Mouse (Mus musculus): ENCODE results near the gene C2. TPM values are rescaled to one million over a fixed set of nuclear protein-coding genes. Genes with fewer than 3 reads are reported as not detected.

Gene C2
- polyA plus RNA-seq, 1 experiment, result 0.49 TPM

- no peak for TF ChIP-seq GATA1 (IDR thresholded peaks at IDR 0.05; ENCODE audit: low read length)
Measured at GRCm38 (mm10) chr17:34860514-34860913, 37.6 kb downstream of the C2 start.

DNA sequence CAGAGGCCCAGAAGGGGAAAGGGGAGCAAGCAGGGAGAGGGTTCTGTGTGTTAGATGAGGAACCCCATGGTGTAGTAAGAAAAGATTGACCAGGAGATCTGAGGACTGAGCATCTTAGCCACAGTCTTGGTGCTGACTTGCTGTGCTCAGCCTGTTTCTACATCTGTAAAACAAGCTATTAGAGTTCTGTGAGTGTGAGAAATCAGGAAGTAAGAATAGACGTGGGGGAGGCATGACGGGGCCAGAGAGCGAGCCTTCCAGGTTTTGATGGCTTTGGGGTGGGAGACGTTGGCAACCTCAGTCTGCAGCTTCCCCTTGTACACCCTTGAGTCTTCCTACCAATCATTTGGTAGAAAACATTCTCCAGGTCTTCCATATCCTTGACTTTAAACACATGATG lies 39.4 kb downstream of the C2 start:
- TF ChIP-seq GATA1 (IDR thresholded peaks at IDR 0.05; ENCODE audit: low read length), result no peak

- no peak for TF ChIP-seq GATA1 (IDR thresholded peaks at IDR 0.05; ENCODE audit: low read length)
Measured at GRCm38 (mm10) chr17:34855825-34856224, 42.2 kb downstream of the C2 start.

DNA sequence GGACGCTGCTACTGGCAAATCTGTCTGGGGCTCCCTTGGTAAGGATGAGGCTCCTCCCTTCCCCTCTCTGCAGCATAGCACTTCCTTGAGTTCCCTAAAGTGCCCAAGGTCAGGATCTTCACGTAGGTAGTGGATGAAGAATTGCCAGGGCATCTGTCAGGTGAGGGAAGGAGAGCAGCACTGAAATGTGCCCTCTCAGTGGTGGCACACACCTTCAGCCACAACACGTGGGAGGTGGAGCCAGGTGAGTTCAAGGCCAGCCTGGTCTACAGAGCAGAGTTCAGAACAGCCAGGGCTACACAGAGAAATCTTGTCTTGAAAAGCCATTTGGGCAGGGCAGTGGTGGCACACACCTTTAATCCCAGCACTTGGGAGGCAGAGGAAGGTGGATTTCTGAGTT lies 43.3 kb downstream of the C2 start:
- no peak for TF ChIP-seq GATA1 (IDR thresholded peaks at IDR 0.05; ENCODE audit: low read length)

DNA sequence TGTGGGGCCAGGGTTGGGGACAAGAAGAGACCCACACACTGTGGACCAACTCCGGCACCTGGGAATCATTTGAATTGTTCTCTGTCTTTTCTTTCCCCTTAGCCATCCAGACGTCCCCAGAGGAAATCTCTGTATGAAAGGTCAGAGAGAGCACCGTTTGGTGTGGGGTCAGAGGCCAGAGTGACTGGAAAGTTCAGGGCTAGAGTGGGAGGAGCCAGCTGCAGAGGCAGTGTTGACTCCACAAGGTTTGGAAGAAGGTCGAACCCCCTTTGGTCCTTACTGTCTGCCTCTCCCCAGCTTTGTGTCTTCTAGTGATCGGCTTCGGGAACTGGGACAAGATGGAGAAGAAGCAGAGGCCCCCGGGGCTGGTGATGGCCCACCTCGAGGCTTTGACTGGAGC lies 44.6 kb downstream of the C2 start:
- no peak for TF ChIP-seq GATA1 (IDR thresholded peaks at IDR 0.05; ENCODE audit: low read length)

GRCm38 (mm10) chr17:34850517-34851125 lies 47.4 kb downstream of the C2 start:
- no peak for TF ChIP-seq GATA1 (IDR thresholded peaks at IDR 0.05; ENCODE audit: low read length)

DNA sequence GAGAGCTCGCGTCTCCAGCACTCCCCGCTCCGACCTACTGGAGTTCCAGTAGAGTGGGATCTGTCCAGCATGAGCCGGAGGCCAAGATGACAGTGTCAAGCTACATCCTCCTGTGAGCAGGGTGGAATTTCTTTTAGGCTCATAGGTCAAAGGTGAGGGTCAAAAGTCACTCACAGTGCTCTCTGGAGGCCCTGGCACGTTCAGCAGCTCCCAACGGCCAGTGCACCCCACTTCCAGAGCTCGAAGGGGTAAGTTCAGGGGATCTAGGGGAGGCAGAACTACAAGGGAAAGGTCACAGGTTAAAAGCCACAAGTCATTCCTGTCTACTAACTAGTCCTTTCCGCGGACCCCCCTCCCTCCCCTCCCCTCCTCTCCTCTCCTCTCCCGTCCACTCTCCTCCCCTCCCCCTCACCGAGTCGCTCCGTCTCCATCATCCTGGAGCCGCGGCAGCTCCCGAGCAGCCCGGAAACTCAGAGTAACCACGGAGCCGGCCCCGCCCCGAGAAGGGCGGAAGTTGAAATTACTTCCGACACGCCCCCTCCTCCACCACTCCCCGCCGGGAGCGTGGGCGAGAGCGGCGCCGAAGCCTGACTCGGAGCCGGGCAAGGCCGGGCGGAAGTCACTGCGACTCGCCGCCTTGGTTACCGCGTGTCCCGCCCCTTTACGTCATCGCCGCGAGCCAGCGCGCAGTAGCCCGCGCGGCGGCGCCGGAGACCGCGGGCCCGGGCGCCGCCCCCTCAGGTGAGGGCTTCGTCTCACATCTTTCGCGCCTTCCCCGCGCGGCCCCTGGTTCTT lies 48.1 kb downstream of the C2 start, which contains the start of the genes Skiv2l and Nelfe:
Gene Skiv2l (minus strand): TSS at position 489 of the 795 bp plus-strand sequence.
Gene Nelfe (plus strand): TSS at position 670 of the 795 bp plus-strand sequence.
- TF ChIP-seq GATA1 (IDR thresholded peaks at IDR 0.05; ENCODE audit: low read length), result no peak

GRCm38 (mm10) chr17:34847615-34848014 lies 50.5 kb downstream of the C2 start:
- TF ChIP-seq GATA1 (IDR thresholded peaks at IDR 0.05; ENCODE audit: low read length), result no peak

DNA sequence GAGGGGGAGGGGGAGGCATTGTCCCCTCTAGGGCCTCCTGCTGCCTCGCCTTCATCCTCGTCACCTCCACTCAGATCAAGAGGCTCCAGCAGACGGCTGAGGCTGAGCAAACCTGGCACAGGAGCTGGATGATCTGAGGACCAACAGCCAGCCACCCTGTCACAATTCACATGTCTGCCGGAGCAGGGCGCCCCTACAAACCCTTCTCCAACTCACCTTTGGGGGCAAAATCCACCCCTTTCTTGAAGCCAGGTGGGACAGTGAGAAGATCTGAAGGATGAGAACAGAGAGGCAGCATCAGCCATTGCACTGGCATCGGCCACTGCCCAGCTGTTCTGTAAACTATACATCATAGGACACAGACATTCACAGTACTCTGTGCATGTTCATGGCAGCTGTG lies 50.9 kb downstream of the C2 start:
- TF ChIP-seq GATA1 (IDR thresholded peaks at IDR 0.05; ENCODE audit: low read length), result no peak

GRCm38 (mm10) chr17:34844884-34845283 lies 53.2 kb downstream of the C2 start:
- TF ChIP-seq GATA1 (IDR thresholded peaks at IDR 0.05; ENCODE audit: low read length), result no peak

DNA sequence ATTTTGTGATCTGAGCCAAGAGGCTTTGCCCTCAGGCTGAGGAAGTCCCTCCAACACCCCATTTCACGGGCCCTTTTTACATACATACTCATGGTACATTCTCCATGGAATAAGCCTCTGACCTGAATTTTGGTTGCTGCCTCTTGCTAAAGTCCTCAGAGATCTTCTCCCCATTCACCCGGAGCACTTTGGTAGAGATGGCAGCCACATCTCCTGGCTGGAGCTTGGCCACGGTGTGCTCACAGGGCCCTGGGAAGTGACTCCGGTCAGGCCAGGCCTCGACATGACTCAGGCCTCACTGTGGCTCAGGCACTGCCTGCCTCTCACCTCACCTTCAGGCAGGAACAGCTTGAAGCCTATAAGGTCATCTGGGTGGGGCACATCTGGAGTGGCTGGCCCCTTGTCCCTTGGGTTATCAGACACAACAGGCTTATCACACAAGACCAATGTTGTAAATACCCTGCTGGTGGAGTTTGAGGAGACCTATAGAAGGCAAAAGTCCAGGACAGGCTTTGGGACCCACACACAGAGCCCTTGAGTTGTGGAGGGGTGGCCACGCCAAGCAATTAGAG lies 57.2 kb downstream of the C2 start:
- no peak for TF ChIP-seq GATA1 (IDR thresholded peaks at IDR 0.05; ENCODE audit: low read length)

DNA sequence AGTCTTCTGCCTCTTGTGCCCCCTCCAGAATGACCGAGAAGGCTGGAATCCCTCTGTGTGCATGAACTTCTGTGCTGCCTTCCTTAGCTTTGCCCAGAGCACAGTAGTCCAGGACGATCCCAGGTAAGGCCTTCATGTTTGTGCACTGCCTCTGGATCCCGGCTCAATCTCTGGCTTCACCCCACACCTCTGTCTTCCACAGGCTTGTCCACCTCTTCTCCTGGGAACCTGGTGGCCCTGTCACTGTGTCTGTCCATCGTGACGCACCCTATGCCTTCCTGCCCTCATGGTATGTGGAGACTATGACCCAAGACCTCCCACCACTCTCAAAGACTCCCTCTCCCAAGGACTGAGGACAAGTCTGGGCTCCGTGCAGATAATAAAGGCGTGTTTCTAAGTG lies 59.3 kb downstream of the C2 start:
- no peak for TF ChIP-seq GATA1 (IDR thresholded peaks at IDR 0.05; ENCODE audit: low read length)

DNA sequence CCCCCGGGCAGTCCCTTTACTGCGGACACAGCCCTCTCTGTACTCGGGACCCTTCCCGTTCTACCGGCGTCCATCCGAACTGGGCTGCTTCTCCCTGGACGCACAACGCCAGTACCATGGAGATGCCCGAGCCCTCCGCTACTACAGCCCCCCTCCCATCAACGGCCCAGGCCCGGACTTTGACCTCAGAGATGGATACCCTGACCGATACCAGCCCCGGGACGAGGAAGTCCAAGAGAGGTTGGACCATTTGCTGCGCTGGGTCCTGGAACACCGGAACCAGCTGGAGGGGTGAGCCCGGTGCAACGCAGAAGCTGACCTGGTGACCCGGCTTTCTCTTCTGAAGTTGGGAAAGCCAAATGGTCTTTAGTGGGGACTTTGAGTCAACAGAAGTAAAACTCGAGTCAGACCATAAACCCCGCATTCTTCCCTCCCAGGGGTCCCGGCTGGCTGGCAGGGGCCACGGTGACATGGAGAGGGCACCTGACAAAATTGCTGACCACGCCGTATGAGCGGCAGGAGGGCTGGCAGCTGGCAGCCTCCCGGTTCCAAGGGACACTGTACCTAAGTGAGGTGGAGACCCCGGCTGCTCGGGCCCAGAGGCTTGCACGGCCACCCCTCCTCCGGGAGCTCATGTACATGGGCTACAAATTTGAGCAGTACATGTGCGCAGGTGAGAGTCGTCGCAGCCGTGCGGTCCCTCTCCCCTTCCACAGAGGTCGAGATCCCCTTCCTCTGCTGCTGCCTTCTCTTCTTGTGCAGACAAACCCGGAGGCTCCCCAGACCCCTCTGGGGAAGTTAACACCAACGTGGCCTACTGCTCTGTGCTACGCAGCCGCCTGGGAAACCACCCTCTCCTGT lies 60.4 kb downstream of the C2 start:
- no peak for TF ChIP-seq GATA1 (IDR thresholded peaks at IDR 0.05; ENCODE audit: low read length)

GRCm38 (mm10) chr17:34836856-34837221 lies 61.2 kb downstream of the C2 start, which contains the start of the genes Stk19 and Dxo:
Gene Stk19, minus strand, starts transcription at chr17:34836945.
Gene Dxo, plus strand, starts transcription at chr17:34837019.
- TF ChIP-seq GATA1 (IDR thresholded peaks at IDR 0.05; ENCODE audit: low read length), result no peak

DNA sequence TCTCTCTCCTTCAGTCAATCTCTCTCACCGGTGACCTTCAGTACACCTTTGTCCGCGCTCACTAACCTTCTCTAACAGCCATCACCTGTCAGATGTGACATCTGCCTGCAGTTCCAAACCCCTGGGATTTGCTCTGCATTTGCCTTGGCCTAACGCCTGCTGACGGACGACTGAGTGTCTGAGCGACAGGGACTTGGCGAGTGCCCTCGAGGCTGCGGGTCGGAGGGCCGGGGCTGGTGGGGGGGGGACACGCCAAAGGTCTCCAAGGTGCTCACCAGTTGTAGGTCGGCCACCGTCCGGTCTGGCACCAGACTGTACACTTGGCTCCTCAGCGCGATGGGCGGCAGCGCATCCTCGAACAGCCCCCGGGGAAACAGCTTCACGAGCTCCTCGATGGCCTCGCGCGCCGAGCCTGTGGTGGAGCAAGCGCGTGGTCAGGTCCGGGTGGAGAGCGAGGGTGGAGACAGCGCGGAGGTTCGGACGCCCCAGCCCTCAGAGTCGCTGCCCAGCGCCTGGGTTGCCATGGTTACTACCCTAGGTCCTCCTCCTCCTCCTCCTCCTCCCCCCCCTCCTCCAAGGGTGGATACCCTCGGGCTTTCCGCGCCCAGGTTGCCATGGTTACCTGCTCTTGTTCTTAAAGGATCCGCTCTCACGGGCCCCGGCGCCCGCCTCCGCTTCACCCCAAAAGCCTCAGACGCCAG lies 61.8 kb downstream of the C2 start:
- no peak for TF ChIP-seq GATA1 (IDR thresholded peaks at IDR 0.05; ENCODE audit: low read length)

Data from G1E-ER4 (cell line).